Mouse (Mus musculus) thymus, postnatal 14 days (tissue): Measurements from ENCODE around the gene Cyp4a12b.
"Not testable (repeated sequence)": the region's sequence is repeated elsewhere in the genome, so short reads cannot be mapped to it uniquely, and the experiment has no call there.

Experiments
- DNase-seq: peaks from one replicate; pipeline ENCODE4 v3.0.0; 2021

Cyp4a12b gene

GRCm38 (mm10) chr4:115411324-115411723, at the start of gene Cyp4a12b:
Cyp4a12b (plus strand) TSS chr4:115411624.
- not testable (repeated sequence) for DNase-seq

GRCm38 (mm10) chr4:115365624-115366023, 45.8 kb upstream of the Cyp4a12b start:
- not testable (repeated sequence) for DNase-seq

DNA sequence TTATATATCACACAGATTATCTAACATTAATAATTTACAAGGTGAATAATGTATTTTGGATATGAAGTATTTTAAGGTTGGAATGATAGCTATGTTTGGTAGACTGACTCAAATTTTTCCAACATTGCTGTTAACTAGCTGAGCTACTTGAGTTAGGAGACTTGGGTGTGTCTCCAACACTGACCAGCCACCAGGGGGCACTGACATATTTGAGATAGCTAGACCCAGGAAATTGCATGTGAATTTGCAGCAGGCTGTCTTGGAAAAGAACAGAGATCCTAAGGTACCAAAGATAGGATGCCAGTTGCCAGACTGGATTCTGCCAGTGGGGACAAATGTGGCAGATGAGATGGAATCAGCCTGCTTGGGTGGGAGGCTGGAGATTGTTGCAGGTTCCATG, 43.4 kb upstream of the Cyp4a12b start:
- DNase-seq = not testable (repeated sequence)

GRCm38 (mm10) chr4:115396256-115396655, 15.2 kb upstream of the Cyp4a12b start:
- not testable (repeated sequence) for DNase-seq

DNA sequence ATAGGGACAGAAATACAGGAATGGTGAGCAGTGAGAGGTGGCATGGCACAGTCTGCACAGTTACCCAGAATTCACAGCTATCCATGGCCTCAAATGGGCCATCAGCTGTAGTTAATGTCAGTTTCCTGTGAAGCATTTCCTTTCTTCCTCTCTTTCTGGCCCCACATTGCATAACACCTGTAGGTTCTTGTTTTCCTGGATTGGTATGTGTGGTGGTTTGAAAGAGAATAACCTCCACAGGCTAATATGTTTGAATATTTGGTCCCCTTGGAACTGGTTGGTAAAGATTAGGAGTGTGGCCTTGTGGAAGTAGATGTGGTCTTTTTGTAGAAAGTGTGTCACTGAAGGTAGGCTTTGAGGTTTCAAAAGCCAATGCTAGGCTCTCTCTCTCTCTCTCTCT, 14.5 kb upstream of the Cyp4a12b start:
- DNase-seq = not testable (repeated sequence)

GRCm38 (mm10) chr4:115450577-115451137, 39.2 kb downstream of the Cyp4a12b start:
- DNase-seq = no peak

DNA sequence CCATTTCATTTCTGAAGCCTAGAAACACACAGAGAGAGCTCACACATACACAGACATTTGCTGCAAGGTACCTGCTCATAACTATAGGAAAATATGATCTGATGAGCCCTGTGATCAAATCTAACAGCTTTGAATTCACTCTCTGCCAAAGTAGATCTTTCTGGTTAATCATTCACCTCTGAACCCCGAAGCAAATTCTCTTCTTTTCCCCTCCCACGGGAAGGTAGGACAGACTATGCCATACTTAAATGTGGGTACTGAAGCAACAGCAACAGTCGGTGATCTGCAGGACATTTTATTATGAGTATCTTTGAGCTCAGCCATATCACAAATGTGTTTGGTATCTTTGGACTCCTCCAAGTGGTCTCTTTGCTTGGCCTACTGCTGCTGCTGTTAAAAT, 40.9 kb downstream of the Cyp4a12b start, which contains the start of gene Cyp4a30b:
Gene Cyp4a30b (plus strand): TSS at position 301 of the 400 bp plus-strand sequence.
- DNase-seq = no peak

- DNase-seq = not testable (repeated sequence)
Observed at GRCm38 (mm10) chr4:115473585-115473984, 62.2 kb downstream of the Cyp4a12b start.

DNA sequence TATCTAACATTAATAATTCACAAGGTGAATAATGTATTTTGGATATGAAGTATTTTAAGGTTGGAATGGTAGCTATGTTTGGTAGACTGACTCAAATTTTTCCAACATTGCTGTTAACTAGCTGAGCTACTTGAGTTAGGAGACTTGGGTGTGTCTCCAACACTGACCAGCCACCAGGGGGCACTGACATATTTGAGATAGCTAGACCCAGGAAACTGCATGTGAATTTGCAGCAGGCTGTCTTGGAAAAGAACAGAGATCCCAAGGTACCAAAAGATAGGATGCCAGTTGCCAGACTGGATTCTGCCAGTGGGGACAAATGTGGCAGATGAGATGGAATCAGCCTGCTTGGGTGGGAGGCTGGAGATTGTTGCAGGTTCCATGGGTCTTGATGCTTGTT, 64.6 kb downstream of the Cyp4a12b start:
- DNase-seq = not testable (repeated sequence)

DNA sequence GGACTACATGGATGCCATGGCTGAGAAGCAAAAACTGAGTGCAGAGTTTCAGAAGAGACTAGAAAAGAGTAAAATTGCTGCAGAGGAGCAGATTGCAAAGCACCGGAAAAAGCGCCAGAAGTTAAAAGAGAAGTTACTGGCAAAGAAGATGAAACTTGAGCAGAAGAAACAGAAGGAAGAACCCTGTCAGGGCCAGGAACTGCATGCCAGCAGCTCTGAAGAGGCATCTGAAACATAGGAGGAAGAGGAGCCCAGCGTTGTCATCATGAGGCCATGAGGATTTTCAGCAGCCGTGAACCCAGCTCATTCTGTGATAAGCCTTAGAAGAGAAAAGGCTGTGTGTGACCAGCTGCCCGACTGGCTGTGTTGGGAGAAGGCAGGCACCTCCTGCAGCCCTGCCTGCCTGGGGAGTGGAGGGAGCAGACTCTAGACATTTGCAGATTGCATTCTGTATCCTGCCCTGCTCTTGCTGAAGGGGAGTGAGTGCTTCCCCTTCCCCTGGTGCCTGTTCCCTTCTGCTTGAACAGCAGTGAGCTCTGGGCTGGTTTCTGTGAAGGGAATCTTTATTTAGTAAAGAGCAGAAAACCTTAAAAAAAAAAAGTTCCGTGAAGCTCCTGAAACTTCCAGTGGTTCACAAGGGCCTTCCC, 69.7 kb downstream of the Cyp4a12b start:
- no peak for DNase-seq
